Mouse (Mus musculus) gastrocnemius, postnatal 25 days (tissue): ENCODE data around the gene Cnpy1. TPM values are rescaled to one million over a fixed set of nuclear protein-coding genes. Genes with fewer than 3 reads are reported as not detected.

Experiments
- DNase-seq: peaks from one replicate; pipeline ENCODE4 v3.0.0; 2022
- total RNA-seq, 2 experiments: library from RNA; stranded (reverse); gene quantifications; 1 replicate in 1 of 2; 2 replicates in 1 of 2; pipeline ENCODE4 v1.2.3; 2021

Cnpy1 gene
- total RNA-seq, 2 experiments from 2014 or later, result not detected

DNA sequence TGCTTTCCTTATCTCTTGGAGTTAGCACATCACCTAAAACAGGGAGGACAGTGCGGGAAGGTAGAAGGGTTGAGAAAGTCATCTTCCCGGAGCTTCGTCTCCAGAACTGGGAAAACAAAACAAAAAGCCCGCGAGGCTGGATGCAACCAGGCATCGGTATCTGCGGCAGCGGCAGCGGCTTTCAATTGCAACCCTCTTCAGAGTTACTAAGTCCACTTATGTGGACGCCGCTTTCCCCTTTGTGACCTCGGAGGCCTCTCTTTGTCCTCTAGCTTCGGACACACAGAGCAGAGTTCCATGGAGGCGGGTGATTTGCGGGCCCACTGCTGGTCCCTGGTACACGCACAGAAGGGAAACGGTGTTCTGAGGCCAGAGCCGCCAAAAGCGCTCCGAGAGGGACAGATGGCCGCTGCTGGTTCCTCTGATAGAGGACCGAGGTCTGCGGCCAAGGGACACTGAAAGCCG, 83.6 kb downstream of the Cnpy1 start:
- DNase-seq, result no peak

DNA sequence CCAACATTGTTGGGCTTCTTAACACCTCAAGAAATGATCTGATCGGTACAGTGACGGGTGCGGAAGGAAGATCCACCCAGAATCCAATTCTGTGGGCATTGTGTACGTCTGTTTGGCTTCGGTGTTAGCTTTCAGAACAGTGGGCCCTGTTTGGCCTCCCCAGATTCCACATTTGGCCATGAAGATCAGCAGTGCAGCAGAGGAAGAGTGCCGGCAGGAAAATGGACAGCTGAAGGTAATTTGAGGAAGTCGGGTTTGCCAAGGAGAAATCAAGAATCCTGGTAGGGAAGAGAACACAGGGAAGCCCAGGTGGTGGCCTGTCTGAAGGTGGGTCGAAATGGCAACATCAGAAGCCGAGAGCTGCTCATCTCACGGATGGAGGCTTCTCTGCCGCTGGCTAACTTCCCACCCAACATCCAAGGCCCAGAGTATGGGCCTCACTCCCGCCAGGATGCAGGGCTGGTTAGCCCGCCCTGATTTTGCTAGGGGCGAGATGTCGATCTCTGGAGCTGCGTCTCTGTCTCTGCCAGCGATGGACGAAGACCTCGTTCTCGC, 84.1 kb downstream of the Cnpy1 start:
- no peak for DNase-seq

DNA sequence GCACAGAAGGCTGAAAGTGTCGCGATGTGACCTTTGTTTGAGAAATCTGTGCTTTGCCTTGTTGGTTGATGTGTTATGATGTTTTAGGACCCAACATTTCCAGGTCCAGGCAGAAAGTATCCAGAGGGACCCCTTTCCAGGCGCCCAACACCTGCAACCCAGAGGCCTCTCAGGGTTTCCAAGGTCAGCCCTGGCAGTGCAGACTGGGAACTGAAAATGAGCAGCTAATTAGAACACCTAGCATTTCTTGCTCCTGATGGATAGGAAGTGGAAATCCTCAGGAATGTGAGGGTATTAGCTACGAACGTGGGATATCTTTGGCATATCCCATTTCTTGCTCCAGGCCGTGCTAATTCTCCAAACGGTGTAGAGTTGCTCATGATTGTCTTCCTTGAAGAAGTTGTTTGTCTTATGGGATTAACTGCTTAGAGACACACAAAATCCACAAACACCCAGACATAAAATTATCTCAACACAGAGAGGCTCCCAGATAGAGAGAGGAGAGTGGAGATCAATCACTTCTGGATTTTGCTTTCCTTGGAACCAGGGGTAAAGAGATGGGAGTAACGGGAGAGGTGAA, 85.6 kb downstream of the Cnpy1 start:
- DNase-seq, result no peak

DNA sequence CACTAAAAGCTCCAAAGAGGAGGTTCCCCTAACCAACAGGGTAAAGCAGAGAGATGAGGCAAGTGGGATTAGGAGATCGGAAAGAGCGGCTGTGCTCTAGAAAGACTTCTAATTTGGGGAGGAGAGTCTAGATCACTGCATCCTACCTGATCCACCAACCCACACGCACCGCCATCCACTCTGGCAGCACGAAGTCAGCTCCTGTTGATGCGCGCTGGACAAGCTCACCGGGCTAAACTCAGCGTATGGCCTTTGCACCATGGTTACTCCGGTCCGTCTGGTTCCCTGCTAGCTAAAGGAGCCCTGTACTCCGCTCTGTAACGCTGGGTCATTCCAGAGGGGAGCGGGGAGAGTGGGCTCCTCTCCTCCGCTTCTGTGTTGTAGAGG, 86.5 kb downstream of the Cnpy1 start:
- no peak for DNase-seq

DNA sequence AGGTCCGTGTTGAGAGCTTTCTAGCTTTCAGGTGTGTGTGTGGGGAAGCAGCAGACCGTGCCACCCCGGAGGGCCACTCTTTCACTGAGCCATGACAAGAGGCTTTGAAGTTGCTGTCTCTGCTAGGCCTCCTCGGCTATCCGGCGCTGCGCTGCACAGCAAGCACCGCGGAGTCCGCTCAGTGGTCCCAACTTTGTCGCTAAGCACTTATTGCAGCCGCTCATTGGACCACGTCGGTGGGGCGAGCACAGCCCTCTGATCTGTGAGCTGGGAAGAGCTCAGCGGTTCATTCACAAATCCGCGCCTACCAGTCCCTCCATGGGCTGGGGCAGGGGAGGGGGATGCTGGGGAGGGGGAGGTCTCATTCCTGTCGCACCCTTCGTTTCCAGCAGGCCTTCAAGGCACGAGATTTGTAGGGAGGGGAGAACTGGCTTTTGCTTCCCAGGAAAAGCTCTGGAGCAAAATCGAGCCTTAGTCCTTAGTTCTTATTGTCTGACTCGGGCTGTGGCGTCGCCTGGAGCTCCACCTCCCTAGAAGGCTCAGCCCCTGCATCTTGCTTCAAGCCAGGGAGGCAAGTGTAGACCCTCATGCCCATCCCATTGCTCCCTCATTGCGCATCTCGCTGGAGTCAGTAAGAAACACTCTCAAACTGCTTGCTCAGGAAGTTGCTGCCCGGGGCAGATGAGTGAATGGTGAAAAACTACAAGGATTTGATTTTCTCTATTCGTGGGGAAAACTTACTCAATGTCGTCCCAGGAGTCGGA, 87.1 kb downstream of the Cnpy1 start:
- DNase-seq, result no peak

DNA sequence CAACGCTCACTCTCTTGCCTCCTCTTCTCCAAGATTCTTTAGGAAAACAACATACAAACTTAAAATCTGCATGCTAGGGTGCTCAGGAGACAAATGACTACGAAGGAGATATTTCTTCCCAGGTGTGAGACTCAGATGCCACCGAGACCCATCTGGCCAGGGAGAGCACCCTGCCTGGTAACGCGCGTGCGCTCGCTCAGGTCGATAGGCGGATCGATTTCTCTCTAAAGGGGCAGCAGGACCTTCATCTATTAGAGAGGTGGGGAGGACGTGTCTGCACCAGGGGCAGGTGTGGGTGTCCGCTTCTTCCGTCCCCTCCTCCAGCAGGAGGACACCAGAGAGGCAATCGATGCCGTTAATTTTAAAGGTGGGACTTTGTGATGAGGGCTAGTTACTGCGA, 87.8 kb downstream of the Cnpy1 start:
- no peak for DNase-seq

DNA sequence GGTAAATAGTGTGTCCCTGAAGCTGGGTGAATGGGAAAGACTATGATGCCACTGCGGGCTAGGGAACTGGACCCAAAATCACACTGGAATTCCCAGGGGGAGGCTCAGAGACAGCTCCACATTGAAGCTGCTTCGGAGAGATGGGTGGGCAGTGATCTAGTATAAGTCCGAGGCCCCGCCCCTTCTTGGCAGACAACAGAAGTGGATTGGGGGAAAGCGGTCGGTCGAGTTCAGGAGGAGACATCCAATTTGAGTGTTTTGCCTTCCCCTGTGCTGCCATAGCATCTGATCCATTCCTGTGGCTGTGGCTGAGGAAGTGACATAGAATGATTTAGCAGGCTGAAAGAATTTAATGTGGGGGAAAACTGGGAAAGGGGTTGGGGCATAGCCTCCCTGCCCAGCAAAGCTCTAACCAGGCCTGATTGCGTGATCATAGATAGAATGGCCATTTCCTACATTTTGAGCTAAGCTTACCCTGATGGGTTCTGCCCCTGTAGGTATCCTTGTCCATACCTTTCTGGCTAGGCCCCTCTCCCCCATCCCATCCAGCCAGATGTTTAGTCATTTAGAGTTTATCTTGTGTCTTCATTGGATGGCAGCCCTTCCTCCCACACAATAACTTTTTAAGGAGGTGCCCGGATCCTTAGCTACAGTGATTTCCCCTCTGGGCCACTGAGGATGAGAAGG, 88.4 kb downstream of the Cnpy1 start:
- no peak for DNase-seq

Other genes starting within 250 kb of the Cnpy1 start
- gene Insig1, start 174.4 kb downstream of the Cnpy1 start, total RNA-seq, result 10 to 100 TPM; 11.8 to 12.2 TPM
- under 1 TPM; 0.33 to 0.46 TPM for gene En2, start 80.1 kb downstream of the Cnpy1 start, total RNA-seq
- 10 to 100 TPM; 29.4 to 29.9 TPM for gene Rbm33, start 71.3 kb upstream of the Cnpy1 start, total RNA-seq
- not detected for gene Shh, start 221.4 kb upstream of the Cnpy1 start, total RNA-seq